Mouse (Mus musculus) neutrophil, adult 5-6 weeks (primary cell): ENCODE data around the gene Dyrk1b. TPM values are rescaled to one million over a fixed set of nuclear protein-coding genes. Genes with fewer than 3 reads are reported as not detected.

Source experiments
- total RNA-seq: library from RNA; stranded (forward); fragments of 200-1000 nt; gene quantifications from 2 replicates; pipeline ENCODE4 v1.2.3, GENCODE M21; 2017

Gene Dyrk1b
- total RNA-seq, 1 experiment from 2014 or later = 13.2 TPM

Other genes with a start within 250 kb of the Dyrk1b start
- gene Zfp780b, start 200.3 kb upstream of the Dyrk1b start, total RNA-seq = 23.8 and 25.6 TPM in 2 replicates
- gene Zfp850, start 165.4 kb upstream of the Dyrk1b start, total RNA-seq = 9.8 and 13.3 TPM in 2 replicates
- gene Psmc4, start 129.4 kb upstream of the Dyrk1b start, total RNA-seq = 102 and 105 TPM in 2 replicates
- 0.23 and 0.74 TPM in 2 replicates for gene Fcgbp, start 108.2 kb upstream of the Dyrk1b start, total RNA-seq
- not detected in 2 replicates for gene 9530053A07Rik, start 50.0 kb upstream of the Dyrk1b start, total RNA-seq
- gene Fbl, start 9.8 kb upstream of the Dyrk1b start, total RNA-seq = 49.8 and 55.4 TPM in 2 replicates
- gene Eid2, start 88.4 kb downstream of the Dyrk1b start, total RNA-seq = 1.2 TPM in 1 of 2 replicates, not detected in the other
- gene Eid2b, start 98.3 kb downstream of the Dyrk1b start, total RNA-seq = 5.0 and 5.9 TPM in 2 replicates
- not detected in 2 replicates for gene Selenov, start 111.7 kb downstream of the Dyrk1b start, total RNA-seq
- gene Dll3, start 122.8 kb downstream of the Dyrk1b start, total RNA-seq = 0.12 and 0.47 TPM in 2 replicates
- 8.5 and 10.0 TPM in 2 replicates for gene Timm50, start 132.6 kb downstream of the Dyrk1b start, total RNA-seq
- gene Supt5, start 159.3 kb downstream of the Dyrk1b start, total RNA-seq = 118 and 126 TPM in 2 replicates
- 700 and 800 TPM in 2 replicates for gene Rps16, start 171.2 kb downstream of the Dyrk1b start, total RNA-seq
- gene Plekhg2, start 193.1 kb downstream of the Dyrk1b start, total RNA-seq = 32.6 and 39.7 TPM in 2 replicates
- gene Zfp36, start 200.8 kb downstream of the Dyrk1b start, total RNA-seq = 496 and 563 TPM in 2 replicates
- gene Med29, start 213.2 kb downstream of the Dyrk1b start, total RNA-seq = 9.1 and 9.8 TPM in 2 replicates
- gene Paf1, start 213.5 kb downstream of the Dyrk1b start, total RNA-seq = 218 and 230 TPM in 2 replicates